Mouse (Mus musculus): ENCODE data around the gene Birc7. TPM values are rescaled to one million over a fixed set of nuclear protein-coding genes. Genes with fewer than 3 reads are reported as not detected.

Gene Birc7
- polyA plus RNA-seq, 1 experiment = 1.0 TPM

DNA sequence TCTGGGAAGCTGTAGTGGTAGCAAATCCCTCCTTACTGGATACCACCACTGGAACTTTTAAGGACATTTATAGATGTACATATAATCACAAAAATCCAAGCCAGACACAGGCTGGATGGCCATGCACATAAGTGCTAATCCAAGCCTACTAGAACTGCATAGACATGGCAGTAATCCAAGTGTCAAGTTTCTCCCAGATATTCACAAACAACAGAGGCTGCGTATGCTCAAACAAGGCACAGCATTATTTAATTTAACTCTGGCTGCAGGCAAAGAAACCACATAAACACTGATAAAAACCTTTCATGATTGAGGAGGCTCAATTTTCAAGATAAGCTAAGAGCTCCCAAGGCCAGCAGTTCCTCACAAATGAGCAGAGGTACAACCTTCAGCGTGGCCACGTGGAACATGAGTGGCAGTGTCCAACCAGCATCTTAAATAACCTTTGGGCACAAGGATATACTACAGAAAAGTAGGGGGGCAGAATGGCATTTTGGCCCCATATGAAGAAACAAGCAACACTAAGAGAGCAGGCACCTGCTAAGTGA is 12.9 kb upstream of the Birc7 start:
- Histone ChIP-seq H3K4me3 (replicated peaks; ENCODE audit: insufficient read depth, low read depth, low read length) (no peak overlapping the region), H3K27me3 (ENCODE audit: control insufficient read depth, insufficient read depth, low read length) (no peaks in the 10 kb centered on the region), H3K27ac (ENCODE audit: insufficient read depth, low read length) (no peak overlapping the region), H3K4me1 (ENCODE audit: control insufficient read depth, insufficient read depth, low read length) (peaks cover 3% of the 10 kb centered on the region; the same call in 1 of the 2 replicates)
- WGBS = 62% methylated on average over 3 of the region's 3 CpGs
- no peak for DNase-seq
- TF ChIP-seq CTCF (IDR thresholded peaks at IDR 0.05; ENCODE audit: borderline replicate concordance, insufficient read depth, low read depth, low read length) (no peak), POLR2A (IDR thresholded peaks at IDR 0.05; ENCODE audit: borderline replicate concordance, insufficient read depth, low read length) (no peak)

DNA sequence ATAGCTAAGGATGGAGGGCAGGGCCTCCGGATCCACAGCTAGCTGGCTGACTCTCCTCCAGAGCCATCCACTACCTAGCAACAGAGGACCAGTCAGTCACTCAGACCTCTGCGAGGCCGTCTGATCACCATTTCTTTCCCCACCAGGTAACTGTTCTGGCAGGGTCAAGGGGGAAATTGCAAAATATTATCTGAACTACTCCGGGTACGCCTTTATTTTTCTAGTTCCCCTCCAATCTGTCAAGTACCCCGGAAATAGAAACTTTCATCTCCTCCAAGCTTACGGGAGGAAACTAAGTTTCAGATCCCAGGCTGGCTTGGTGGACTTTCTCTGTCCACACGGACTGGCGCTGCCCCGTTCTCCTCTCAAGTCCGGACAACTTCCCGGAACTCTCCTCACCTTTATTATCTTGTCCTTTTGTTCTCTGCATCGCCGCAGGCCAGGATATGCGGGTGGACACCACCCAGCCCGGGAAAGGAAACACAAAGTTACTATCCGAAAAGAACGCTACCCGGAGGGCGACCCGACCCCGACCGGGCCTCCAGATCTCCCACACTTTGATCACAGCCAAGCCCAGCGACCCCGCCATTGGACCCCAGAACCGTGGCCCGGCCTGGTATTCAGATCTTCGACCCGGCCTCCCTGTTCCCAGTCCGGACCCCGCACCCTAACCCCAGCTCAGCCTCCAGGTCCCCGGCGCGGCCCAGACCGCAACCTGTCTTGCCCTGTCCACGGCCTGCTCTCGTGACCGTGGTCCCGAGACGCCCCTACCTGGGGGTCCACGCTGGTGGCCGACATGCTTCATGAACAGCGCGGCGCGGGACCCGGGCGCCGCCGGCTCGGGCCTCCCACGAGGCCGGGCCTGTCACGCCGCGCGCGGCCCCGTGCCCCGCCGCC is 8.7 kb upstream of the Birc7 start:
- TF ChIP-seq POLR2A (IDR thresholded peaks at IDR 0.05; ENCODE audit: borderline replicate concordance, insufficient read depth, low read length) (no peak), CTCF (IDR thresholded peaks at IDR 0.05; ENCODE audit: borderline replicate concordance, insufficient read depth, low read depth, low read length) (no peak)
- DNase-seq = no peak
- WGBS = under 1% methylated on average over 61 of the region's 61 CpGs
- Histone ChIP-seq H3K27ac (ENCODE audit: insufficient read depth, low read length) (peak overlapping the region; percentile 70), H3K4me1 (ENCODE audit: control insufficient read depth, insufficient read depth, low read length) (peaks cover 3% of the 10 kb centered on the region; the same call in 1 of the 2 replicates), H3K4me3 (replicated peaks; ENCODE audit: insufficient read depth, low read depth, low read length) (peak overlapping the region; percentile 89), H3K27me3 (ENCODE audit: control insufficient read depth, insufficient read depth, low read length) (no peaks in the 10 kb centered on the region)

DNA sequence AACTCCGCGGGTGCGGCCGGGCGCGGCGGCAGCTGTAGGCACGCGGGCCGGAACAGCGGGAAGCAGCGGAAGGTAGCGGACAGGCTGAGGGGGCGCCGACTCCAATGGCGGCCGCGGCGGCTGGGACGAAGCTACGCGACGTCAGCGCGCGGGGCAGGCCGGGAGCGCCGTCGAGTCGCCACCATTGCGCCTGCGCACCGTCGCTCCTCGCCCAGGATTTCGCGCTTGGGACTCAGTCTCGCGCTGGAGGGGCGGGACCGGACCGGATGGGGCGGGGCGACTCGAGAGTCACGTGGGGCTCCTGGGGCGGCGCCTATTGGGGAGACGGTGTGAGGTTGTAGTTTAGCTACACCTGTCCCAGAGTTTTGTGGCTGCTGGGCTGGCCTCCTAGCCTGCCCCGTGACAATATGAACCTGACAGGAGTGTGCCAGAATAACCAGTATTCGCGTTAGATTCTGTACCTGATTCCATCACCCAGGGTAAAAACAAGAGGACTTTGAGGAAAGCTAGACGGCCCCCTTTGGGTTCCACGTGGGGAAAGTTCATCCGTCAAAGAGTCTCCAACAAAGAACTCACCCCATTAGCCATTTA is 7.9 kb upstream of the Birc7 start, which contains the start of gene Ythdf1:
Gene Ythdf1, minus strand, starts transcription at position 140 of the 591 bp plus-strand sequence.
- DNase-seq = peak; percentile 97 to 99
- TF ChIP-seq POLR2A (IDR thresholded peaks at IDR 0.05; ENCODE audit: borderline replicate concordance, insufficient read depth, low read length) (peak; percentile 70), CTCF (IDR thresholded peaks at IDR 0.05; ENCODE audit: borderline replicate concordance, insufficient read depth, low read depth, low read length) (no peak)
- H3K4me3 ChIP-seq (replicated peaks; ENCODE audit: insufficient read depth, low read depth, low read length) = peak within 1 kb of the TSS; percentile 89
- 1% methylated on average over 56 of the region's 56 CpGs for WGBS
- H3K4me1 ChIP-seq (ENCODE audit: control insufficient read depth, insufficient read depth, low read length) = peaks cover 3% of the 10 kb centered on the region; the same call in 1 of the 2 replicates
- H3K27ac ChIP-seq (ENCODE audit: insufficient read depth, low read length) = peak within 1 kb of the TSS; percentile 70
- H3K27me3 ChIP-seq (ENCODE audit: control insufficient read depth, insufficient read depth, low read length) = no peaks in the 10 kb centered on the region

DNA sequence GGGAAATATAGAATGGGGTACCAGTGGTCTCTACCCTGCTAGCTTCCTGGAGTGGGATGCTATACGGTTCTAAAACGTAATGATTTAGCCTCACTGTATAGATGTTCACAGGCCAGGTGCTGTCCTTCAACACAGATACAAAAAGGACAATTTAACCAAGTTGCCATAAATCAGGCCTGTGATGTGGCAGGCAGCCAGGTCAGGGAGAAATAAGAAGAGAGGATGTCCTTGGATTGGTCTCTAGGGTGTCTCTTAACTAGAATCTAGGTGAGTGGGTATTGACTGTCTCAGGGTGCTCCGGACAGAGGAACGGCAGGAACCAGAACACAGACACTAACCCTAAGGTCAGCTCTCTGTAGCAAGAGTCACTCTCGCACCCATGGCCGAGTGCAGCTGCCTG is 6.1 kb upstream of the Birc7 start:
- Histone ChIP-seq H3K4me1 (ENCODE audit: control insufficient read depth, insufficient read depth, low read length) (peaks cover 3% of the 10 kb centered on the region; the same call in 1 of the 2 replicates), H3K4me3 (replicated peaks; ENCODE audit: insufficient read depth, low read depth, low read length) (no peak overlapping the region), H3K27me3 (ENCODE audit: control insufficient read depth, insufficient read depth, low read length) (no peaks in the 10 kb centered on the region), H3K27ac (ENCODE audit: insufficient read depth, low read length) (no peak overlapping the region)
- whole genome bisulfite sequencing = 90% methylated on average over 6 of the region's 6 CpGs
- DNase-seq = no peak
- TF ChIP-seq CTCF (IDR thresholded peaks at IDR 0.05; ENCODE audit: borderline replicate concordance, insufficient read depth, low read depth, low read length) = no peak
- TF ChIP-seq POLR2A (IDR thresholded peaks at IDR 0.05; ENCODE audit: borderline replicate concordance, insufficient read depth, low read length) = no peak

DNA sequence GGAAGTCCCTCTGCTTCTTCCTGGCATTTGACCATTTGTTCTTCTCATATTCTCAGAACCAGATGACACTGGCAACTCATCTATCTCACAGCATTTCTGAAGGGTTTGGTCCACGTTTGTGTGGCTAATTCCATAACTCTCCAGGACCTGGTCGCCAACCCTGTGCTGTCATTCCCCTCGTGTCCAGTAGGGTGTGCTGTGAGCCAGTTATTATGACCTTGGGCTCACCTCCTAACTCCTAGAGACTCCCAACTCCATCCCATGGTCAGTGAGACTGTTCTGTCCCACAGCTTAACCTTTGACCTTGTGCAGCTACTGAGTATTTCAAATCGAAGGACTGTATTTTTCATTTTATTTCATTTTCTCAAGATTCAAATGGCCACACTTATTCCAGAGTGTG is 3.6 kb upstream of the Birc7 start:
- TF ChIP-seq CTCF (IDR thresholded peaks at IDR 0.05; ENCODE audit: borderline replicate concordance, insufficient read depth, low read depth, low read length) (peak; percentile 99), POLR2A (IDR thresholded peaks at IDR 0.05; ENCODE audit: borderline replicate concordance, insufficient read depth, low read length) (no peak)
- peak; percentile 72 to 86 for DNase-seq
- WGBS = 7% methylated on average over 4 of the region's 4 CpGs
- Histone ChIP-seq H3K4me1 (ENCODE audit: control insufficient read depth, insufficient read depth, low read length) (no peaks in the 10 kb centered on the region), H3K27me3 (ENCODE audit: control insufficient read depth, insufficient read depth, low read length) (no peaks in the 10 kb centered on the region), H3K4me3 (replicated peaks; ENCODE audit: insufficient read depth, low read depth, low read length) (no peak overlapping the region), H3K27ac (ENCODE audit: insufficient read depth, low read length) (no peak overlapping the region)

DNA sequence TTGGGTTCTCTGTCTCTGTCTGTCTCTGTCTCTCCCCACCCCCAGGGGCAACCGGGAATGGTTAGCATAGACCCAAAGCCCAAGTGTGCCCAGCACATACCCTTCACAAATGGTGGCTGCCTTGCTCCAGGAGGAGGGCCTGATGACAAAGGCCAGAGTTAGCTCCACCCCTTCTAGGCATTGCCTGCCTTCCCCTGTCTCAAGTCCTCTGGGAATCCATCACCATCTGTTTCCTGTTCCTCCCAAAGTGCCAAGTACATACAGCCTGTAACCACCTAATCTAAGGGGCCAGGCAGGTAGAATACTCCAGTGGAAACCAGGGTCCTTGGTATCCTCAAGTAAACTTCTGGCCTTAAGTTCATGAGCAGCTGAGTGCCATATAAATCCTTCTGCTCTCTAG is 3.6 kb downstream of the Birc7 start:
- Histone ChIP-seq H3K4me1 (ENCODE audit: control insufficient read depth, insufficient read depth, low read length) (peaks cover 3% of the 10 kb centered on the region; the same call in 1 of the 2 replicates), H3K27me3 (ENCODE audit: control insufficient read depth, insufficient read depth, low read length) (no peaks in the 10 kb centered on the region), H3K27ac (ENCODE audit: insufficient read depth, low read length) (no peak overlapping the region), H3K4me3 (replicated peaks; ENCODE audit: insufficient read depth, low read depth, low read length) (no peak overlapping the region)
- WGBS = 83% methylated on average over 1 of the region's 1 CpGs
- no peak for DNase-seq
- TF ChIP-seq CTCF (IDR thresholded peaks at IDR 0.05; ENCODE audit: borderline replicate concordance, insufficient read depth, low read depth, low read length) (no peak), POLR2A (IDR thresholded peaks at IDR 0.05; ENCODE audit: borderline replicate concordance, insufficient read depth, low read length) (no peak)

DNA sequence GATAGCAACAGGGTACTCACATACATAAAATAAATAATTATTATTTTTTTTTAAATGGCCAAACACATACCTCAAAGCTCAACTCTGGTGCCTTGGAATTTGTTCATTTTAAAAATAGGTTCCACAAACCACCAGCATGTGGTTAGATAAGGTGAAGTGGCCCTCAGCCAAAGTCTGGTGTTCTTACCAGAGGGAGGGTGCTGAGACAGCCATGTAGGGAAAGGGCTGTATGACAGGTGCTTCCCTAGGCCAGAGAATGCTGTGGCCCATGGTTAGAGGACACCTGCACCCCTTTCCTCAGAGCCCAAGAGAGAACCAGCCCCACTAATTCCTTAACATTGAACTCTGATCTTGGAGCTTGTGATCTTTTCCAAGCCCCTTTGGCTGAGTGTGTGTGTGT is 11.4 kb downstream of the Birc7 start:
- no peak for TF ChIP-seq POLR2A (IDR thresholded peaks at IDR 0.05; ENCODE audit: borderline replicate concordance, insufficient read depth, low read length)
- TF ChIP-seq CTCF (IDR thresholded peaks at IDR 0.05; ENCODE audit: borderline replicate concordance, insufficient read depth, low read depth, low read length) = no peak

More for the DNA sequence above, 11.4 kb downstream of the Birc7 start:
- no peaks in the 10 kb centered on the region for H3K27me3 ChIP-seq (ENCODE audit: control insufficient read depth, insufficient read depth, low read length)
- no peak overlapping the region for H3K4me3 ChIP-seq (replicated peaks; ENCODE audit: insufficient read depth, low read depth, low read length)
- no peaks in the 10 kb centered on the region for H3K4me1 ChIP-seq (ENCODE audit: control insufficient read depth, insufficient read depth, low read length)
- DNase-seq = no peak
- no peak overlapping the region for H3K27ac ChIP-seq (ENCODE audit: insufficient read depth, low read length)

Data from cerebellum, adult 2 months (tissue).